Mouse (Mus musculus) T-helper 1 cell (primary cell): ENCODE data around the gene Mrgprx2.
"Not testable (repeated sequence)": the region's sequence is repeated elsewhere in the genome, so short reads cannot be mapped to it uniquely, and the experiment has no call there.

ENCODE experiments used
- in situ Hi-C: fragments of 300-600 bp; cut with MboI, MseI; formaldehyde crosslinking; loops from one replicate; pipeline ENCODE4 v1.15.1; 2025; ENCODE audit warnings: high pct_unique_total_duplicates

Gene Mrgprx2

GRCm38 (mm10) chr7:48499221-48499620, at the start of gene Mrgprx2:
Gene Mrgprx2 (minus strand): TSS chr7:48499321.
- in situ Hi-C loops: no loop called here

GRCm38 (mm10) chr7:48456242-48456641, 42.9 kb downstream of the Mrgprx2 start, which contains the start of gene Mrgprb1:
Gene Mrgprb1 (minus strand): TSS chr7:48456342.
- in situ Hi-C loops: no loop called here

- in situ Hi-C loops: no loop called here
Measured at GRCm38 (mm10) chr7:48436581-48436980, 62.5 kb downstream of the Mrgprx2 start.

DNA sequence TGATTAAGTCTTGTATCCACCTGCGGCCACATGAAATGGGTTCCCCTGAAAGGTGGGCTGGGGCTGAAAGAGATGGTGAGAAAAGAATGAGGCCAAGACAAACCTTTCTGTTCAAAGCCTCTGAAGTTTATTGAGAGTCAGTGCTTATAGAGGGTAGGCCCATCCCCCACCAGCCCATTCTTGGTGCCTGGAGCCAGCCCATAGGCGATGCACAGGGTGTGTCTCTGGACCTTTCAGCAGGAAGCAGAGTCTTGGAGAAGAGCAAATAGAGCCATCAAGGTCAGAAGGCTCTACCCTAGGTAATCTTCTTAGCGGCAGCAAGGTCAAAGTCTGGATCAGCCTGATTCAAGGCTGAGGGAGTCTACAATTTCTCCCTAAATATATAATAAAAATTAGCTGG, 63.2 kb downstream of the Mrgprx2 start:
- in situ Hi-C loops: not testable (repeated sequence)
